Mouse (Mus musculus): Measurements from ENCODE around the gene Gm21366.
"Not testable (repeated sequence)": the region's sequence is repeated elsewhere in the genome, so short reads cannot be mapped to it uniquely, and the experiment has no call there.

The Gm21366 gene

DNA sequence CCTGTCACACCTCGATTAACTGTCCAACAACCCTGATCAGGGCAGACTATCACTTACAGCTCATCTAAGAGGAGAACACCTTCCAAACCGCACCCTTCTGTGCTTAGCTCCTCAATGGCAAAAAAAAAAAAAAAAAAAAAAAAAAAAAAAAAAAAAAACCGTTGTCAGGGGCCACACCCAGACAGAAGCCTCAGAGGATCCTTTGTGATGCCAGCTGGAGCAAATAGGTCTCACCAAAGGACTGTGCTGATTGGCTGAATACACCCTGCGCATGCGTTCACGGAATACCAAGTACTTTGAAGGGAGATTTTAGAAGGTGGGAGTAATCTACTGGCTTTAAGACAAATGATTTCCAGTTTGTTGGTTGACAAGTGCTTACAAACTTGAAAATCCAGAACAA lies at the start of gene Gm21366:
Gene Gm21366, minus strand, starts transcription at position 101 of the 400 bp plus-strand sequence.
- DNase-seq (ENCODE audit: extremely low spot score, low read depth, low spot score), result not testable (repeated sequence)
